Mouse (Mus musculus) spleen, postnatal 10 days (tissue): Measurements from ENCODE around the gene Tcp1.
"Not testable (repeated sequence)": the region's sequence is repeated elsewhere in the genome, so short reads cannot be mapped to it uniquely, and the experiment has no call there.

ENCODE experiments used
- DNase-seq, 2 experiments: peaks; one replicate each; pipeline ENCODE4 v3.0.0; 2021 to 2022; ENCODE audit warnings: low spot score in 2 of 2

Tcp1 gene

GRCm38 (mm10) chr17:12915488-12915880 lies at the start of gene Tcp1:
Tcp1 (plus strand) TSS chr17:12915701.
- peak in 1 of 2 experiments; percentile 56 for DNase-seq

GRCm38 (mm10) chr17:12866853-12867252 lies 48.6 kb upstream of the Tcp1 start:
- no peak for DNase-seq

- DNase-seq = no peak
Measured at GRCm38 (mm10) chr17:12868043-12868442, 47.5 kb upstream of the Tcp1 start, which contains the start of gene Mas1. Mas1 (minus strand) TSS chr17:12868143.

- no peak for DNase-seq
Measured at GRCm38 (mm10) chr17:12868640-12869039, 46.9 kb upstream of the Tcp1 start.

- DNase-seq = no peak
Measured at GRCm38 (mm10) chr17:12872275-12873028, 43.0 kb upstream of the Tcp1 start.

- DNase-seq = no peak
Measured at GRCm38 (mm10) chr17:12875734-12876133, 39.8 kb upstream of the Tcp1 start, which contains the start of gene Mrgprh. Mrgprh (plus strand) TSS chr17:12876034.

GRCm38 (mm10) chr17:12880178-12880577 lies 35.3 kb upstream of the Tcp1 start:
- DNase-seq = peak; percentile 63 to 83

- DNase-seq = no peak
Measured at GRCm38 (mm10) chr17:12881216-12881615, 34.3 kb upstream of the Tcp1 start.

- DNase-seq = peak in 1 of 2 experiments; percentile 30
Measured at GRCm38 (mm10) chr17:12886620-12887019, 28.9 kb upstream of the Tcp1 start.

- no peak for DNase-seq
Measured at GRCm38 (mm10) chr17:12887021-12887775, 28.3 kb upstream of the Tcp1 start.

- no peak for DNase-seq
Measured at GRCm38 (mm10) chr17:12891054-12891453, 24.4 kb upstream of the Tcp1 start.

- no peak for DNase-seq
Measured at GRCm38 (mm10) chr17:12892033-12892432, 23.5 kb upstream of the Tcp1 start.

- no peak for DNase-seq
Measured at GRCm38 (mm10) chr17:12897674-12898073, 17.8 kb upstream of the Tcp1 start.

GRCm38 (mm10) chr17:12898607-12899006 lies 16.9 kb upstream of the Tcp1 start:
- DNase-seq = not testable (repeated sequence)

- DNase-seq = no peak
Measured at GRCm38 (mm10) chr17:12902291-12902690, 13.2 kb upstream of the Tcp1 start.

- no peak for DNase-seq
Measured at GRCm38 (mm10) chr17:12903372-12904333, 11.8 kb upstream of the Tcp1 start.

- DNase-seq = no peak
Measured at GRCm38 (mm10) chr17:12904349-12904748, 11.2 kb upstream of the Tcp1 start.

GRCm38 (mm10) chr17:12905810-12906209 lies 9.7 kb upstream of the Tcp1 start:
- no peak for DNase-seq

GRCm38 (mm10) chr17:12906436-12906835 lies 9.1 kb upstream of the Tcp1 start:
- DNase-seq = no peak

GRCm38 (mm10) chr17:12909361-12910280 lies 5.9 kb upstream of the Tcp1 start, which contains the start of gene Pnldc1:
Pnldc1 (minus strand) TSS chr17:12910230.
- no peak for DNase-seq
